Mouse (Mus musculus): ENCODE results near the gene Cul5.

- TF ChIP-seq EP300 (IDR thresholded peaks at IDR 0.05; ENCODE audit: low read depth) (no peak), CTCF (IDR thresholded peaks at IDR 0.05; ENCODE audit: low read depth) (no peak)
These were observed 4.4 kb downstream of the Cul5 start for GRCm38 (mm10) chr9:53665428-53665827.

All from liver, embryonic 14.5 days (tissue).